Mouse (Mus musculus): Measurements from ENCODE around the gene Sept8.
A peak's percentile ranks its signal among the peaks of the same experiment; 100 is the strongest.

Sept8 gene

DNA sequence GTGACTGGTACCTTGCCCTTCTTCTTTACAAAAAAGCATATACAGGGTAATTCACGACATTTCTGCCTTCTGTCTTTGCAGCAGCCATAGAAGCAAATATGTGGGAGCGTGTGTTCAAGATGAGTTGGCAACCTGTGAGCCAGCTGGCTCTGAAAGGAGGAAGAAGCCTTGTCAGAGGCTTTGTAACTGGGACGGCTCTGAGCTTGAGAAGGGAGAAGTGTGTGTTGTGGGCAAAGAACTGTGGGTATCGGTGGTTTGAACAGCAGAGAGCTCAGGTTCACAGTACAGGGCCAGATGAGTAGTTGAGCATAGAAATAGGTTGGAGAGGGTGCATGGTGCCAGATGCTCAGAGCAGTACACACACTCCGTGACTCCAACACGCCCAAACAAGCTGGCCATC is 22.1 kb upstream of the Sept8 start:
- DNase-seq = no peak

DNA sequence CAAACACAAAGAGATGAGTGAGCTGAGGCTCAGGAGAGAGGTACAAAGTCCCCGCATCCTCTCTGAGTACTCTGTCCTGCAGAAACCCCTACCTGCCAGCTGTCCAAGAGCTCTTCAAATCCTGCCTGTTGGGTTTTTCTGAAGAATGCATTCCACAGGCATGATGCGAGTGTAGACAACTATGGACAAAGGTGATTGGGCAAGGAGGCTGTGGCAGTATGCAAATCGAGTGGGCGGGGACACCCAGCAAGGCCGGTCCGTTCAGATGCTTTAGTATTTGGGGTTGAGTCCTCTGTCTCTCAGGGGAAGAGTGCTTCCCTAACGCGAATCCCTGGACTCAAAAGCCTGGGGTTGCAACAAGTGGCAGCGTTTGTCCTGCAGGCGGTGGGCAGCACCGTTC is 18.5 kb upstream of the Sept8 start:
- no peak for DNase-seq

DNA sequence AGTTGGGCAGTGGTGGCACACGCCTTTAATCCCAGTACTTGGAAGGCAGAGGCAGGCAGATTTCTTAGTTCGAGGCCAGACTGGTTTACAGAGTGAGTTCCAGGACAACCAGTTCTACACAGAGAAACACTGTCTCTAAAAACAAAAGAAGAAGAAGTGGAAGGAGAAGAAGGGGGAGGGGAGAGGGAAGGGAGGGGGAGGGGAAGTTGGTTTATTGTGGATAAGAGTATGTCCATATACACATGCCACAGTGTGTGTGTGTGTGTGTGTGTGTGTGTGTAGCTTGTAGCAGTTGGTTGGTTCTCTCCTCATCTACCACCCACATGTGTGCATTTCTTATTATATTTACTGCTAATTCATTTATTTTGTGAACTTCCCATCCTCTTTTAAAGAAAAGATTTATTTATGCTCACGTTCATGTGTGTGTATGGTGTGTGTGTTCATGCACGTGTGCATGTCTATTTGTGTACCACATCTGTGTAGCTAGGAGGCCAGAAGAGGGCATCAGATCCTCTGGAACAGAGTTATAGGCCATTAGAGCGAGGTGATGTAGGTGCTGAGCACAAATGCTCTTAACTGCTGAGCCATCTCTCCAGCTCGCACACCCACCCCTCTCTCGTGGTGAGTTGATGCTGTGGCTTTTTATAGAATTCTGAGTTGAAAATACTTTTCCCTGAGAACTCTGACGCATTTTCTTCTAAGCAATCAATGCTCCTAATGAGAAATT is 16.9 kb upstream of the Sept8 start:
- DNase-seq = no peak

DNA sequence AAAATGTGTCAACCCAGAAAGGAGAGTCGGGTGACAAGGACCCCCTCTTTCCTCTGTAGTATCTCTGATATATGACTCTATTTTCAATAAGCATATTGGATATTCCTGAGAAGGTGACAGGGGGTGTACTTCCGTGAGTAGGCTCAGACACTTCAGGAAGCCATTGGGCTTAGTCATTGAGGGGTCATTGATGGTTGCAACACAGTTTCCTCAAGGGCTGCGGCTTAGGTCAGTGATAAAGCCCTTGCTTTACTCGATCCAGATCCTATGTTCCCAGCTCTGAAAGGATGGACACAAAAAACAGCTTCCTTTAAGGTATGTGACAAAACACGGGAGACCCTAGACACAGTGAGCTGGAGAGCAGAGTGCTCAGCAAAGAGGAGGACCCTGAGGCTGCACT is 15.3 kb upstream of the Sept8 start:
- DNase-seq = no peak

DNA sequence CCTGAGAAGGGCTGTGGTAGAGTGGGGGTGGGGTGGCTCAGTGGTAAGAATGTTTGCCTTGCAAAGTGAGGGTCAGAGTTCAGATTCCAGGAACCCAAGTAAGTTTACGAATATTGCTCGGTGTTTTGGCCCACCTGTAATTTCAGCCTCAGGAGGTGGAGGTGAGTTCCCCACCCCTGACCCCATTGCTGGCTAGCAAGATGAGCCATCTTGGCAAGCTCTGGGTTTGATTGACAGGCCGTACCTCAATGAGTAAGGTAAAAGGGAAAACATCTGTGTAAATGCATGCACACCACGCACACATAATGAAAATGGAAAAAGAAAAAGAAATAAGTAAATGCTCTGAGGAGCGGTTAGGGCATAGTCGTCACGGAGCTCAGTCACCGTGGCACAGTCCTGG is 14.7 kb upstream of the Sept8 start:
- DNase-seq = no peak

DNA sequence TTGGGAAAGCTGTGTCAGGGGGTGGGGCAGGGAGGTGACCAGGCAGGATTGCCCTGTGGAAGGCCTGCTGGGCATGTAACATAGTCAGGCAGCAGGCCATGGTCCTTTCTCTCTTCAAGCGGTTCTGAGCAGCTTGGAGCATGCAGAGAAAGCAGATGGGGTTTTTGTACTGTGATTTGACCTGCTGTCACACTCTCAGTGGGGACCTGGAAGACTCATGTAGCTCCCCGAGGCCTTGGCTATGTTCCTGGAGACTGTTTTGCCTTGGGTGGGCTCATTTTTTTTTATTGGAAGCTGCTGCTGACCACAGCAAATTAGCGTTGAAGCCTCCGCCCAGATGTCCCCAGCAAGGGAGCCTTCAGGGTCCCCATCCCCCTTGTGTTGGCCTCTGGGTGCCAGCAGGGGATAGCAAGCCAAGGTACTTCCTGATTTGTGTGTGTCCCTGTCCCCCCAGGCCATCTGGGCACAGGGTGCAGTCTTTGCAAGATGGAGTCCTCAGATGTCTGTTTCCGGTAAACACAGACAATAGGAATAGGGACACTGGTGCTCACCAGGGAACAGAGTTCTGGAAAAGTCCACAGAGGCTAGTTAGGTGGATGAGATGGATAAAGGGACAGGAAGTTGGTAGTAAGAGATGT is 13.9 kb upstream of the Sept8 start:
- peak; percentile 95 for DNase-seq

DNA sequence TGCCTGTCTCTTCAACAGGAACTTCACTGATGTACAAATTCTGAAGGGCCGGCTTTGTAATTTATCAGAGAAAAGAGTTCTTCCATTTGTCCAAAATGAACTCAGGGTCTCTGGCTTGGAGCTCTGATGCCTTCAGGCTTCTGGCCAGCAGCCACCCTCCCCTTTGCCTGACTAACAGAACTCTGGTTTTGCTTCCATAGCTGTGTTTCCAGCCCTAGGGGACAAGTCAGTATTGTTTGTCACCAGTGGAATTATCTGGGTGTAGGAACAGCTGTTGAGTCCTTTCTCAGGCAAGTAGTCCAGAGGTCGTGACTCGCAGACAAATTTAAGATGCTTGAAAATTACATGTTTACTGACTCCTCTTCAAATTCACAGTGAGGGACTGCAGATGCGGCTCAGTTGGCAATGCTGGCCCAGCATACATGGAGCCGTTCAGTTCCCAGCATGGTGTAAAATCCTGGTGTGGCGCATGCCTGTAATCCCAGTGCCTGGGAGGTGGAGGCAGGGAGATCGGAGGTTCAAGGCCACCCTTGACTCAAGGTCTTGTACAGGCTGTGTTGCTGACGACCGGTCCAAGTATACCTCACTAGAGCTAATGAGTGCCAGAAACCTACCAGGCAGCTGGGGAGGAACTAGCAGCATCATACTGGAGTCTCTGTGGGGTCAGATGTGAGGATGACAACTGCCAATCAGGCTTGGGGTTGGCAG is 11.8 kb upstream of the Sept8 start:
- DNase-seq = no peak

DNA sequence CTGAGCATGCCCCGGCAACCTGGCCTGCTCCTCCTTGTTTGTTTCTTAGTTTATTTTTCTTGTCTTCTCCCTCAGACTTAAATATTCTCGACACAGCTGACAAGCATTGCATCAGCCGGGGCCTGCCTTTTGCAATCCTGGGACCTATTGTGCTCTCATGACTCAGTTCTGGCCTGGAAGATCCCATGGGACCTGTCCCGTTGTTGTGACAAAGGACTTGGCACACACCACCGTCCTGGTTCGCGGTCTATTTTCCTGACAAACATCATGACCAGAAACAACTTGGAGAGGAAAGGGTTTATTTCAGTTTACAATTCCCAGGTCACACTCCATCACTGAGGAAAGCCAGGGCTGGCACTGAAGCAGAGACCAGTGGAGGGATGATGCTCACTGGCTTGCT is 10.9 kb upstream of the Sept8 start:
- DNase-seq = no peak

DNA sequence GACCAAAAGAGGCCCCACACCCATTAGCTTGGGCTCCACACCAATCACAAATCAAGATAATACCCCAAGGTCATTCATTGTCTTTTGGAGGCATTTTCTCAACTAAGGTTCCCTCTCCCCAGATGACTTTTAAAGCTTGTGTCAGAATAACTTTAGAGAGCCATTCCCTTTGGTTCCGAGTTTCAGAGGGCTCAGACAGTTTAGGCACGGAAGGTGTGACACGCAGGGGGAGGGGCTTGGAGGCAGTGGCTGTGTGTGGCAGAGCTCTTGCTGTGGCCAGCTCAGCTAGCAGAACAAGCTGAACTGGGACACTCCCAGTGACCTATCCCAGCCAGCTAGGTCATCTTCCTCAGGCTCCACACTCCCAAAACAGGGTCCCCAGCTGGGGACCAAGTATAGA is 10.5 kb upstream of the Sept8 start:
- DNase-seq = no peak

DNA sequence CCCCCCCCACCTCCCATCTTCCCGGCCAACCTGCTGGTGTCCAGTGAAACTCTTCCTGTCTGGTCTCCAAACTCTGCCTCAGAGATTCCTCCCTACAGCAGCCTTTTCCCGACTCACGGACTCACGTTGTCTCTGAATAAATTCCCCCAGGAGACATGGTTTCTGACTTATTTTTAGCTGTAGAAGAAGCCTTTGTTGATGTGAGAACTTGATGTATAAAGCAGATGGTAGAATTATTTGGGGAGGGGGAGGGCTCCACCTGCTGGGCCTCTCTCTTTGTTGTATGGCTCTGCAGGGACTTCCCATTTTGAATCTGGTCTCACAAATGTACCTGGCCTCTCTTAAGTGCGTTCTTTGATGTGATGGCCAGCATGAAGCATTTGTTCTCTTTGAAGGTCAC is 8.7 kb upstream of the Sept8 start:
- DNase-seq = no peak

DNA sequence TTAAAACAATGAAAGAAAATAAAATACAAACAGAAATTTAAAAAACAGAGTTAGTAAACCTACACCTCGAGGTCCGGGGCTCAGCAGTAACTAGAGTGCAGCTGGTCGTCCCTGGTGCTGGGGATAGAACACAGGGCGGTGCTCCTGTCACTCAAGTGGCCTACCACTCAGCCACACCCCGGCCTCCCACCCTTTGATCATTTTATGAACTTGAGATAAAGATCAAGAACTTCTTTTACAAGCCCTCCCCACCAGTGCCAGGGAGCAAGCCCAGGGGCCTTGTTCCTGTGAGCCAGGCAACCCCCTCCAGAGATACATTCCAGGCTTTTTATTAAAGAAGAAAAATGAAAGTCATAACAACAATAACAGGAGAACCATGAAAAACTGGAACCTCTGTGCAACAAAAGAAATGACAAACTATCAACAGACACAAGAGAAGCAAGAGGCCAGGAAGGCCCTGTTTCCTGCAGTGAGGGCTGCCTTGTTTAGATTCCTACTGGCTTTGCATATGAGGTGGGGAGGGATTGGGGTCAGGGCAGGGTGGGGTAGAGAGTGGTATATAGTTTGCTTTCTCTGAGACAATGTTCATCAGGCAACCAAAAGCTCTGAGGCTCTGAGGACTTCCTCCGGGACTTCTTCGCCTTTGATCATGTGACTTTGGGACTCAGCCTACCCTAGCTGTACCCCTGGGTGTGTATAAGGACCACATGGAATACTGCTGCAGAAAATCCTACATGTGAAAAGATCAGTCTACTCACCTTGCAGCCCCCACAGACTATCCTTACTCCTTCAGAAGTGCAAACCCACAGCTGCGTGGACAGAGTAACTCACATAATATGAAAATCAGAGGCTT is 2.1 kb upstream of the Sept8 start:
- DNase-seq = no peak

DNA sequence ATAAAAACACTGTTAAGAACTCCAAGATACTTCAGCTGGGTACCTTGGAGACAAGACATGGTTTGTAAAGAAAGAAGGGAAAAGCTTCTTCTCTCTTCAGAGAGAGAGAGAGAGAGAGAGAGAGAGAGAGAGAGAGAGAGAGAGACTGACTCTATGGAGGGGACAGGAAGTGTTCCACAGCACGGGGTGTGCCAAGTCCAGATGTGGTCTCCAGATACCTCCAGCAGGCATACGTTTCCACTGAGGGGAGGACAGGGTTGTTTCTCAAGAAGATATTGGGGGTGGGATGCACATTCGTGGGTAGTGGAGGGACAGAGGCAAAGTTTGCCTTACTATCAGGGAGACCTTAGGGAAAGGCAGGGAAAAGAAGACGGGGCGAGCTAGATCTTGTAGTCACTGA is 298 bp upstream of the Sept8 start:
- DNase-seq = peak; percentile 19

DNA sequence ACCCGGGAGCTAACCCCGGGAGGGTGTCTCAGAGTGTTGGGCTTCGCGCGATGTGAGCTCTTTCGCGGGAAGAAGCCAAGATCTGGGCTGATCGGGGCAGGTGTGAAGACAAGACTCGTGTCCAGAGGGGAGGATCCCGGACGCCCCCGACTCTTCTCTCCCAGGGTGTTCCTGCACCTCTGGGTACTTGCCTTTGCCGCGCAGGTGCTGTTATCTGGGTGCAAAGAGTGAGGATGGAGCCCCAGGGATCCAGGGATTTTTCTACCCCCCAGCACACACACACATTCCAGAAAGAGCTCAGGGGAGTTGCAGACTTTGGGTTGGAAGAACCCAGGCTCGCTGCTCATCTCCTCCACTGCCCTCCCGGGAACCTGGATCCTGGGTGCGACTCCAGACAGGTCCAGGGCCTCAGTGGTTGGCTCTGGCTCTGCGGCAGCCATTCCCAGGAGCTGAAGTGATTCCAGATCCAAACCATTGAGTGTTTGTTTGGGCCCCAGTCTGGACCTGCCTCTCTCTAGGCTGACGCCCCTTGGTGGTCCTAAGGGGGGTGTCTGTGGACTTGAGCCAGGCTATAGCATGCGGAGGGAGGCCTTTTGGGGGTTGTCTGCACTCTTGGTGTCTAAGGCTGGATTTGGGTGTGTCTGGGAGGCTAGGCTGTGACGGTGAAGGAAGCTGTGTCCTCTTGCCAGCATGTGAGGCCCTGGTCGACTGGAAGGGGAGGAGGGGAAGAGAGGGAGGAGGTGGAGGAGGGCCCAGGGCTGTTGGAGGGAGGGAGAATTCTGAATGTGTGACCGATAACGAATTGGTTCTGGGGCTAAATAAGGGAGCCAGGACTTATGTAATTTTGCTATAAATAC is 1.3 kb downstream of the Sept8 start:
- DNase-seq = peak; percentile 77

DNA sequence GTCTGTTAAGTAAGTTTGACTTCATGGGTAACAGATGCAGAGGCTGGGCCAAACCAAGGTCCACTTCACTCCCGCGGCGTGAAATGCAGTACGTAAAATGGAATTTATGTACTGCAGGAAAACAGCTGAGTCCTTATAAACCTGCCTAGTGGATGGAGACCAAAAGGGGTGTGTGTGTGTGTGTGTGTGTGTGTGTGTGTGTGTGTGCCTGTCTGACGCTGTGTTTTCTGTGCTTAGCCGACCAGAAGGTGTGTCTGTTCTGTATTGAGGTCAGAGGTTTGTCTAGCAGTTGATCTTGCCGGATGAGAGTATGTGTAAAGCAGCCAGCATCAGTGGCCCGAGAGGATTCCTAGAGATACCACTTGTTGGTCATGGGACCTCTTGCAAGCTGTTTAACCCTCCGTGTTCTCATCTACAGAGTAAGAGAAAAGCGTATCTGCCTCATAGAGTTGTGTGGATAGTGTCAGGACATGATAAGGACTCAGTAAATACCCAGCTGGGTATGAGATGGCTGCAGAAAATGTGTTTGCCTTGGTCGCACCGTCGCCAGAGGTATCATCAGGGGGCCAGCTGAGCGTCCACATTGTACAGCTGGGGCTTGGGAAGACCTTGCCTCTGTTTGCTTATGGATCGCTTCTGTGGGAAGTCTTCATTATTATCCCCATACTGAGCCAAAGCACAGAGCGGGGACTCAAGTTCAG is 2.2 kb downstream of the Sept8 start:
- DNase-seq = no peak

DNA sequence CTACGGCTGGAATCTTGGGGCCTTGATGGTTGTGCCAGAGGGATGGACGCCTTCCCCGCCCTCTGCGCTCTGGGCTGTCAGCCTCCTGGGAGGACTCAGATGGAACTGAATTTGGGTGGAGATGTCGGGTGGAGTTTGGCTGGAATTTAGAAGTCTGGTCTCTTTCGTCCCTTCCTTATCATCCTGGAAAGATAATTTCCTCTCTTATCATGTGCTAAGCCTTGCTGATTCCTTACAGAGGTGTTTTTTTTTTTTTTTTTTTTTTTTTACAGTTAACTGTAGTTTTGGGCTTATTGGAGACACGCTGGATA is 2.7 kb downstream of the Sept8 start:
- no peak for DNase-seq

DNA sequence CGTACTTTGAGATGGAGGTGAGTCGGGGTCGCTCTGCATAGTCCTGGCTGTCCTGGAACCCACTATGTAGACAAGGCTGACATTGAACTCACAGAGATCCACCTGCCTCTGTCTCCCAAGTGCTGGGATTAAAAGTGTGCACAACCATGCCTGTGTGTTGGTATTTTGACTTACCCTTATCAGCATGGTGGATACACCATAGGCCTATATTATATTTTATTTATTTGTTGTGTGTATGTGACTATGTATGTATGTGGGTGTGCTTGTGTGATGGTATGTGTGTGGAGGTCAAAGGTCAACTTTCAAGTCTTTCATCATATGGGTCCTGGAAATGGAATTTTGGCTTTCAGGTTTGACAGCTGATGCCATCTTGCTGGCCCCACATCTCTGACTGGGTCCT is 3.3 kb downstream of the Sept8 start:
- no peak for DNase-seq

DNA sequence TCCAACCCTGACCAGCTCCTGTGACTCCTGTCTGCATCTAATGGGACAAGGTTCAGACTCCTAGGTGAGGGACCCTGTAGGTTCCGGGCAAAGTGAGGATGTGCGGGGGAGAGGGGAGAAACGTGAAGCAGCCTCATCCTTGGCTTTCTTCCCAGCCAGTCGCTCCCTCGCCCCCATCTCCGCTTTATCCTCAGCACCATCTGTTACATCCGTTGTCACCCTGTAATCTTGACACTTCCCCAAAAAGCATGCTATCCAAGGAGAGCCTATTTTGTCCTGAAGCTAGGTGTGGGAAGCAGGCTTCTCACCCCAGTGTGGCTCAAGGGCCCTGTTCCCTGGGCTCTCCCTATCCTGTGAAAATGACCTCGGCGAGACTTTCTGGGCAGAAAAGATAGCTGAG is 3.9 kb downstream of the Sept8 start:
- peak; percentile 82 for DNase-seq

DNA sequence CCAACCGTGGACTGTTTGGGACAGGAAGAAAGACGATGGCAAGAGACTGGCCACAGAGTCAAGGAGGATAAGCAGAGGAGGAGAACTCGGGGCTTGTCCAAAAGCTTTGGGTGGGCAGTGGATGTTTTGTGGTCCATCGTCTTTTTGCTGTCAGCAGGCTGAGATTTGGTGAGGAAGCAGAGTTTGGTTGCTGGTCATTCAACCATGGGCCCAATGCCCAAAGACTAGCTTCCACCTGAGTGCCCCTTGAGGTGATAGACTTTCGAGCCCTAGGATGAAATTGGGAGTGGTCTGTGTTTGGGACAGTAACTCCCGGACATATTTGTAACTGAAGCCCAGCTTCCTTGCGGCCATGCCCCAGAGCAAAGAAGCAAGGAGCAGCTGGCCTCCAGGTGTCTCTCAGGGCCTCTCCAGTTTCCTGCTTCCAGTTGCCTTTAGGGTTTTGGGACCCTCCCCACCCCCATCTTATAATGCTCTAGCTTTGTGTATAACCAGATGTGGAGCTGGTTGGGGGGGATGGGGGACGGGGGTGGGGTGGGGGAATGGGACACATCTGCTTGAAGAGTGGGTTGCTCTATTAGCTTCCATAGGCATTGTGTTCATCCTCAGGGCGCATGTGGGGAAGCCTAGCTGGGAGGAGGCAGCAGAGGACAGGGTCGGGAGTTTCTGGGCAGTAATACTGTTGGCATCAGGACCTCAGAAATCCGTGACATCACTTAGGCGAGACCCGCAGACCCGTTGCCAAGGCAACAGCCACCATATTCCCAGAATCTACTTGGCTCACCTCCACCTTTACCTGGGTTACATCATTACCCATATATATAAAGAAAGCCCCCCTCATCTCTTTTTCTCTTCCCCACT is 4.7 kb downstream of the Sept8 start:
- no peak for DNase-seq

DNA sequence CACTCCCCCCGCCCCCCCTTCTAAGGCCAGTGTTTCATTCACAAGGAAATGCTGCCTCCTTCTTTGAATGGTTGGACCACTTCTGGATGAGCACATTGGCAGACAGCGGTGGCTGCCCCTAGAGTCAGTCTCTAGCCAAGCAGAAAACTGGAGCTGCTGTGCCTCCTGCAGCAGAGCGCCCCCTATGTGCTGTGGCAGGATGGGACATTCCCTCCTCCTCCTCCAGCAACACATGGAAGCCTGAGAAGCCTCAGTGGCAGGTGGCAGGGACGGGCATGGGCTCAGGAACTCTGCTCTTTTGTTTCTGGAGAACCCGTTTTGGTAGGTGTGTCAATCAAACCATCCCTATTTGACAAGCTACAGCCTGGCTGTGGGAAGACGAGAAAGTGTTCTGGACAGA is 5.8 kb downstream of the Sept8 start:
- no peak for DNase-seq

DNA sequence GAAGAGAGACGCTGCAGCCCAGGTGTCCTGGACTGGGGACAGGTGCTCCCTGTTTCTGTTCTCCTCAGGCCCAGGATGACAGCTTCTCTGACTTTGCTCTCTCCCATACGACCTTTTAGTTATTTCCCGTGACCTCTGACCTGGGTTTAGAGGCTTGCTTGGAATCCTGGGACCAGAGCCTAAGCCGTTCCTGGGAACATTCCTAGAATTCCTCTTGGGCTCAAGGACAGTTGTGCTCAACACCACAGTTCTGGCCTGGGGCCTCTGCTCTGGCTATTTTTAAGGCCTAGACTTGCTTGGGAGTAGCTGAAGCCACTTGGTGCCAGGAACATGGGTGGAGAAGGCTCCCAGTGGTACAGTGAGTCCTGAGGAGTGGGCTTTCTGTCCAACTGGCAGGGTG is 6.4 kb downstream of the Sept8 start:
- DNase-seq = no peak
